Mouse (Mus musculus): ENCODE results near the gene Ptgis. TPM values are rescaled to one million over a fixed set of nuclear protein-coding genes. Genes with fewer than 3 reads are reported as not detected.
A peak's percentile ranks its signal among the peaks of the same experiment; 100 is the strongest.

The Ptgis gene
- total RNA-seq, 2 experiments from 2014 or later = 0.79 to 1.2 TPM

DNA sequence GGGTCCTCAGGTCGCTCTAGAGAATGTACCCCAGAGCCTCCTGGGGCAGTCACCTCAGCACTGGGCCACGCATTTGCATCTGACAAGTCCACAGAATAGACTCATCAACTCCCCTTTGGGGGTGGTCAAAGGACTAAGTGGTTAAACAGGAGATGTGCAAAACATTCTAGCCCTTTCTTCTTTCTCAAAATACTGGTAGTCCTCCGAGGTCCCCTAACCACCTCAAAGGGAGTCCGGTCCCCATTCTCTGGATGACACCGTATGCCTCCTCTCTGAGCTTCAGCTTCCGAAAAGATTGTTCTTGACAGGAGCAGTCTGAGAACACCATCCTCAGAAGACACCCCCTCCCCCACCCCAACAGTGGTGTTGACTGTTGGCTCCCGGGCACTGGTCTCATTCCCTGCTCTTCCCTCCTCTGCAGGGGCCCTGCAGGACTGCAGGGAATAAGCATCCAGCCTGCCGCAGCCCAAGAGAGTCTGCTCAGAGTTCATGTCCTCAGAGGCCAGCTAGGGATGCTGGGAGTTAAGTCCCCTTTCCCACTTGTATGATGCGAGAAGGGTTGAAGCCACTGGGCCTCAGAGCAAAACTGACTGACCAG lies 84.2 kb downstream of the Ptgis start:
- no peak for DNase-seq (ENCODE audit: low spot score in 2 of 2)

DNA sequence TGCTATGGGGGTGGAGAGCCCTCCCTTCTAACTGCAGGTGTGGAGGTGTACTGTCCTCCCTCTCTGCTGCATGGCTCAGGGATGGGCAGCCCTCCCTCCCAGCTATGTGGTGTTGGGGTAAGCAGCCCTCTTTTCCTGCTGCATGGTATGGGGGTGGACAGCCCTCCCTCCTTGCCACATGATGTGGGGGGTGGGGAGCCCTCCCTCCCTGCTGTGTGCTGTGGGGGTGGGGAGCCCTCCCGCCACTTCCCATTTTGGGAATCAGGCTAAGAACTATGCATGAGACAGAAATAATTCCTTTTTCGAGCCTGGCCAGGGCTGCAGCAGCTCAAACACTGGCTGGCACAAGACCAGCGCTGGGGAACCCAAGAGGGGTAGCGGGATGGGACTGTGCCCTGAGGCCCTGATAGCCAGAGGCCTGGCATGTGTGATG lies 84.8 kb downstream of the Ptgis start:
- peak in 1 of 2 experiments; percentile 46 for DNase-seq (ENCODE audit: low spot score in 2 of 2)

DNA sequence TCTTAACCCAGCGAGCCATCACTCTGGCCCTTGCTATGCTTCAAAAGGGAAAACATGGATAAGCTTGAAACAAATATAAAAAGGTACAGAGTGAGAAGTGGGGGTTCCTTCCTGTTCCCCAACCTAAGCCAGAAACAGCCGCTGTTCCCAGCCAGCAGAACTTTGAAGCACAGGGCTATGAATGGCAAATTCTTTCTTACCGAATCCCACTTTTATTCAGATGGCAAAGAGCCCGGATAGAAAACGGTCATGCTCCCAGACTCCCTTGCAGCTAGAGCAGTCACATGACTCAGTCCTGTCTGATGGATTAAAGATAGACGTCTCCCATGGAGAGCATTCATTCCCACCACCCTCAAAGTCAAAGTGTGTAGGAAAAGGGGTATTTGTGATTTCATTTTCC lies 89.5 kb downstream of the Ptgis start:
- no peak for DNase-seq (ENCODE audit: low spot score in 2 of 2)

DNA sequence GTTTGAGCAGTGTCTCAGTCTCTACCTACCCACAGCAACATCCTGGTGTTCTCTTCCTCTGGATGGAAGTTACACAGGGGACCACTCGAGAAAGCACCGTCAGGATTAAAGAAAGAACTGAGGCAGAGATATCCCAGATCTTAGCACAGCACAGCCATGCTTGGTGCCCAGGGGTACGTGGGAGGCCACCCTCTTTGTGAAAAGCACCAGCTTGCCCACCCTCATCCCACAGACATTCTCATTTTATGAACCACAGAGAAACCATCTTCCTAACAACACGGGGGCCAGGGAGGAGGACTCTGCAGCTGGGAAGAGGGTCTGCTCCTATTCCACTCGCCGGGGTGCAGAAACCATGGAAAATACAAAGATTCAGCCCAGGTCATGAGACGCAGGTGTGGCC lies 90.3 kb downstream of the Ptgis start:
- no peak for DNase-seq (ENCODE audit: low spot score in 2 of 2)

DNA sequence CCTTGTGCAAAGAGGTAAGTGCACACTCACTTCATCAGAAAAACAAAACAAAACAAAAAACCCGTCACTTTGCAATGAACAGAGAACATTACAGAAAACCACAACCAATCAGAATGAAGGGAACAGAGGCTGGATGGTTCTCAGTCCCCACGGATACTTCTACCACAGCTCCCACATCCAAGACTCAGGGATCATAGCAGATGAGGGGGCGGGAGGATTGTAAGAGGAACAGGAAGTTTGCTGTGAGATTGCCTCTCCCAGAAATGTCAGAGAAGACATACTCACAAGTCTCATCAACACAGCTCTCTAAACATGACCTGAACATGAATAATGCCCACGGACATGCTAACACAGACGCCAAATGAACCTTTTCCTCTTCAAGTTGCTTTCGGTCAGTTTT lies 91.4 kb downstream of the Ptgis start:
- DNase-seq (ENCODE audit: low spot score in 2 of 2) = no peak

DNA sequence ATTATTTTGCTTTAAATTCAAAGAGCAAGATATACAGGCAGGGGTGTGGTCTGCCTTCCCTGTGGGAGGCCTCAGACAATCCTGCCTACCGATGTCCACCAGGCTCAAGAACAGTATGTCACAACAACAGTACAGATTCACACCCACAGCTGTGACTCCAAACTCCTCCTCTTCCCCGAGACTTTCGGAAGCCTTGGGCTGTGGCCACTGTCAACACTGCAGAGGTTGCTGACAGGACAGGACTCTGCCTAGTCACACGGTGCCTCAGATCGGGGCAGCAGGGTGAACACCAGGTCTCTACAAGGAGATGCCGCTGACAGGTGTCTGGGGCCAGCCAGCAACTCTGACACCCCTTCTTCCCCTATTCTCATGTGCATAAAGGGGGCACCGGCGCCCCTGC lies 92.7 kb downstream of the Ptgis start:
- no peak for DNase-seq (ENCODE audit: low spot score in 2 of 2)

DNA sequence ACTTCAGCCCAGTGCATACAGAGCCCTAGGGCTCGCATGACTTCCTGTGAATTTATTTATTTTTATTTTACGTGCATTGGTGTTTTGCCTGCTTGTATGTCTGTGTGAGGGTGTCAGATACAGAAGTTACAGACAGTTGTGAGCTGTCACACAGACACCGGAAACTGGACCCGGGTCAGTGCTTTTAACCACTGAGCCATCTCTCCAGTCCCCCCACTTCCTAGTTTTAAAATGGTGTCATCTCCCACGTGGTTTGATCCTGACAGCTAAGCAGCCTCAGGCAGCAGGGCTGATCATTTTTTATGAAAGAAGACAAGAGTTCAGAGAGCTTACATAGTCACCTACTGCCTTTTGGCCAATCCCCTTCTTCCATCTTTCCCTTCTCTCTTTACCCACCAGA lies 94.5 kb downstream of the Ptgis start:
- DNase-seq (ENCODE audit: low spot score in 2 of 2) = no peak

DNA sequence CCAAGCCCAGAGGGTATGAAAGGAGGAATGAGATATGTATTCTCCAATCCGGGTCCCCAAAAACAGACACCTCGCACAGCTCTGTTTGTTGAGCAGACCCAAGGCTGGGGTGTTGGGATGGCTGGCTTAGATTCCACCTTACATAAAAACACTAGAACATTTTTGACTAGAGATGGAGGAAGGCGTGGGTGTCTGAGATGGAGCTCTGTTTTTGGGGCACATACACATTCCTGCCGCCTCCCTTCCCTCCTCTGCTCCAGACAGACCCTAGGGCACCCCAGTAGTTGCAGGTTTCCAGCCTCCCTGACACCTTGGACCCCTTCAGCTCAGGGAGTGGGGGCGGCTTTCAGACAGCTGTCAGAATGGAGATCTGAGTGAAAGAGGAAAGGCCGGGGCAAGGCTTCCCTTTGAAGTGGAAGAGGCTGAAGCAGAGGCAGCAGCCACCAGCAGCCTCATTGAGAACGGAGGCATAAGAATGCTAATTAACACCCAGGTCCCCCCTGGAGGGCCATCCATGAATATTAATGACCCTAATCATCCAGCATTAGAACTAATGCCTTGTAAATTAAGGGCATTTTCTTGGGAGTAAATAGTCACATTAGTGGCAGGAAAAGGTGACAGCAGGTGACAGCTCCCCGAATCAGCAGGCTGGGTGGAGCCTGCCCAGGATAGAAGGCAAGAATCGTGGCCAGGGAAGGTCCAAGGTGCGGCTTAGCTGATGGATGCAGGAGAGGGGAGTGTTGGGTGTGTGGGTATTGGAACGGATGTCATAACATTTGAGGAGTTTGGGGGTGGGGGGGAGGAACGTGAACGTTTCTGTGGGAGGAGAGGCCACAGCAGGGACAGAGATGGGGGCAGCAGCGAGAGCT lies 95.7 kb downstream of the Ptgis start:
- peak in 1 of 2 experiments; percentile 80 for DNase-seq (ENCODE audit: low spot score in 2 of 2)

DNA sequence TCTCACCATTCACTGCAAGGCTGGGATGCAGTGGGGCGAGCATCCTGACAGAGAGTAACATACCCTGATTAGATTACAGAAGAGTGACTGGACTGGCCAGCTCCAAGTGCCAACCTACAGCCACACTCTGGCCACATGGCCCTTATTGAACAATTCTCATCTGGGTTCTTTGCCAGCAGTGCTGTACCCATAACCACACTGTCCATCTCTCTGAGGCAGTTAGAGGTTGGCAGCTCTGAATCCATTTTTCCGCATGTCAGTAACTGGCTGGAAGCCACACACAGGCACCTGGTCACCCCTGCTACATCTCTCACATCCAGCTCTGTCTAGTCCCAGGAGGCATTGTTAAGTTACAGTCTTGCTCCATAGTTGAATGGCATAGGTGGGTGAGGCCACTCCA lies 96.5 kb downstream of the Ptgis start:
- no peak for DNase-seq (ENCODE audit: low spot score in 2 of 2)

DNA sequence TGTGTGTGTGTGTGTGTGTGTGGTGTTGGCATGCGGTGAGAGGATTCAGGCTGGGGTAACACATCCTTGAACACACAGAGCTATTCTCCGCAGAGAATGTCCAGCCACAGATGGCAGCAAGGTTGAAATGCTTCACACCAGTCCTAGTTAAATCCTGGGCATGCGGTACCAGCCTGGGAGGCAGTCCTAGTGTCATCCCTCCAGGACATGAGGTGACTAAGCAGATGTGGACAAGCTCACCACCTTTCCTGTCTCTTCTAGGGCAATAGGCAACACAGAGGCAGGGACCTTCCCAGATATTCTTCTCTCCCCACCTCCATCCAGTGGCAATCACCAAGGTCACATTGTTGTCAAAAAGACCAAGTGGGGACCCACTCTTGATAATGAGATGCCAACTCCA lies 98.1 kb downstream of the Ptgis start:
- no peak for DNase-seq (ENCODE audit: low spot score in 2 of 2)

DNA sequence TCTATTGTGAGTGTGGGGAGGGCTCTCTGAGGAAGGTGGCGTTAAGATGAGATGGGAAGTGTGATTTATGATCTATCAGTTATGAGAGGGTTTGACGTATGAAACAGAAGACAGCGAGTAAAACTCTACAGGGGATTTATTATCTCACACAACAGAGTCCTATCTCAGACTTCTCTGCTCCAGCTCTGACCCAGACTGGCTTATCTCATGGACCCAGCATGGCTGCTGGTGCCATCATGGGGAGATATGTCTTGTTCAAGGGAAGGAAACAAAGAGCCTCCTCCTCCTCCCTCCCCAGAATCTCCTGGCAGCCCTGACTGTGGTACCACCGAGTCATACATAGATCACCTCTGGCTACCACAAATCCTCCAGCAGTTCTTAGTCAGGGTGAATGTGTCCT lies 98.6 kb downstream of the Ptgis start:
- no peak for DNase-seq (ENCODE audit: low spot score in 2 of 2)

Other genes with a start within 250 kb of the Ptgis start
- 10 to 100 TPM; 64.0 to 69.7 TPM for gene Stau1, start 244.3 kb downstream of the Ptgis start, total RNA-seq (2021)
- gene Ddx27, start 225.4 kb downstream of the Ptgis start, total RNA-seq (2021) = 10 to 100 TPM; 26.8 to 31.4 TPM
- gene Znfx1, start 177.6 kb downstream of the Ptgis start, total RNA-seq (2021) = 10 to 100 TPM; 45.8 to 49.9 TPM
- 100 to 1,000 TPM; 112 to 119 TPM for gene Kcnb1, start 50.4 kb downstream of the Ptgis start, total RNA-seq (2021)
- 10 to 100 TPM; 43.7 to 44.5 TPM for gene B4galt5, start 108.6 kb upstream of the Ptgis start, total RNA-seq (2021)
- gene Slc9a8, start 181.1 kb upstream of the Ptgis start, total RNA-seq (2021) = 10 to 100 TPM; 28.9 to 29.9 TPM